Mouse (Mus musculus) adrenal gland, postnatal 14 days (tissue): ENCODE measurements at regions not wholly inside any gene's neighbourhood (a gene's known extent, or its start where the extent isn't known, plus 50 kb on each side); places are given as distances from the start of the nearest gene placed in this dataset.

Experiments
- DNase-seq: peaks from one replicate; pipeline ENCODE4 v3.0.0; 2021; ENCODE audit warnings: mixed read lengths

- DNase-seq, result no peak
Measured at GRCm38 (mm10) chr9:112861136-112861535, 625.4 kb upstream of the Arpp21 start.

DNA sequence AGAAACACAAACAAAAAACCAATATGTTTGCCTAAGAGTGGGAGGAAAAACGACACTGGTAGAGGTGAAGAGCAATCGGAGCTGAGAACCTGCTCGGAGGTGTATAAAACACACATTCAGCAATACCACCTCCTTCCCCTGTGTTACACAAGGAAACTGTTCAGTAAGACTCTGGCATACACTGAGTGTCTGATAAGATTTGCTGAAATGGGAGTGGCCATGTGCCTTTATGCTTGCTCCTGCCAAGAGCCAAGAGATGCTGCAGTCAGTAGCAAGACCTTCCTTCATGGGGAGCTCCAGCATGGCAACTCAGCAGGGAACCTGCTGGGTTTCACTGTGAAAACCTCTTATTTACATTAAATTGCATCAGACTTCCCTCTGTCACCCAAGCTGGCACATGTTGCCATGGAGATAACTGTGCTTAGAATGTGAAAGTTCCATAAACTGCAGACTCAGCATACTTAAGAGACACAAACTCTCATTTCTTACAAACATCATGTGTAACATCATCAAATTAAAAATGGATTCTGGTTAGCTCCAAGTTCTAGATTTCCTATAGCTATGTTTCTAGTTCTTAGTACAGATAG is 624.7 kb upstream of the Arpp21 start:
- DNase-seq, result no peak

DNA sequence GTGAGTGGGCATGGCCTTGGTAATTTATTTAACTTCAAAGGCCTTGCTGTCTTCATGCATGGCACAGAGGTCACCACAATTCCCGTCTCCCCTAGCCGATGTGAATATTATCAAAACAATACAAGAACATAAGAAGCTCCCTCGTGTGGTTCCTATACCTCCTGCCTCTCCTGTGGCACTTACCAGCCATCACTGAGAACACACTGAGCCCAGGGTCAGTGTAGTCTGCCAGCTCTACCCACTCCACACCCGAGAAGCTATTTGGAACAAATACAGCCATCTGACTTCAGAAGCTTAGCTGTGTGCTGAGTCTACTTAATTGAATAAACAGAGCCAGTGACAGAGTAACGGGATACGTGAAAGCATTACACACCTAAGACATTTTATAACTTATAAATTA is 605.7 kb upstream of the Arpp21 start:
- DNase-seq, result no peak

DNA sequence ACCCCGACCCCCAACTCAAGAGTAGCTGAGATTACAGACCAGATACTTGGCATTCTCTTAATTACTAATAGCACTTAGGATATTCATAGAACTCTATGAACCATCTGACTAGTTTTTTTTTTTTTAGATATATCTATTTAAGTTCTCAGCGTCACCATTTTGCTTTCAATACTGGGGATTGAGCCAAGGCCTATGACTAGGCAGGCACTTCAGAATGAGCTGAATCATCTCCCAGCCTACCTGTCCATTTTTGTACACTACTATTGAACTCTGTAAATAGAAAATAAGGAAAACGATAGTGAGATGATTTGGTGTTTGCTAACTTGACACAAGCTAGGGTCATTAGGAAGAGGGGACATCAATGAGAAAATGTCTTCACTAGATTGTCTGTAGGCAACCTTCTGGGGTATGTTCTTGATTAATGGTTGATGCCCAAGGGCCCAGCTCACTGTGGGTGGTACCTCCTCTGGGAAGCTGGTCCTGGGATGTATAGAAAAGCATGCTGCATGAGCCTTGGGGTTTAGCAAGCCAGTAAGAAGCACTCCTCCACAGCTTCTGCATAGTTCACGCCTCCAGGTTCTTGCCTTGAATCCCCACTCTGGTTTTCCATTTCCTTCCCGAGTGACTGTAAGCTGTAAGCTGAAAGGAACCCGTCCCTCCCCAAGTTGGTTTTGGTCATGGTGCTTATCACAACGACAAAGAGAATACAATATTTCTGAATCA is 603.5 kb upstream of the Arpp21 start:
- no peak for DNase-seq

GRCm38 (mm10) chr9:112837563-112837962 is 601.8 kb upstream of the Arpp21 start:
- DNase-seq, result no peak

- no peak for DNase-seq
Measured at GRCm38 (mm10) chr9:112834441-112835245, 598.9 kb upstream of the Arpp21 start.

DNA sequence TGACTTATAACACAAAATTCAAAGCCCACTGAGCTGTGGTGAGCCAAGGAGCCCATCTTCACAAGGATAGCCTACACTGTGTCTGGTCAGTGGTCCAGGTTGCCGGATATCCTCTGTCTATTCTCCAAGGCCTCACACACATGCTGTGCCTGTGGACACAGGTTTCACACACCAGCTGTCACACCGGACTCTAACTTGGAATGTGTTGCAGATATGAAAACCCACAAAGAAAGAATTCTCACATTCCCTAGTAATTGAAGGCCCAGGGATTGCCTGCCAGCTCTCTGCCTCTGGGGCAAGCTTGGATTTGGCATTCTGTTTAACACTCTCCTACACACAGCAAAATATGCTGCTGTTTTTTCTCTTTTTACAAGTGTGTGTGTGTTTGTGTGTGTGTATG is 595.4 kb upstream of the Arpp21 start:
- no peak for DNase-seq

DNA sequence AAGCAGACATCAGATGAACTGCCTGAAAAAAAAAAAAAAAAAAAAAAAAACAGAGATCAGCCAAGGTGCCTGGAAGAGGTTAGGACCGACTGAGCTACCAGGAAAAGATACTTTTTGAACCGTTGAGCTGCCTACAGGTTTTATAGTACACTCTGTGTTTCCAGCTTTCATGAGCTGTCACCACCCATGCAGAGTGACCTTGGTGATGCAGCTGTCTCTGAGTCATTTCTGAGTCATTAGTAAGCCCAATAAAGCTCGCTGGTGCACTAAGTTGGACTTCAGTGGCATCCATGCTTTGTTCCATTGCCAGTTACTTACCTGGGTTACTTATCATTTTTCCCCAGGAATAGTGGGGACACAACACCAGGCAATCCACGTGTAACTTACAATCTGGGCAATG is 592.9 kb upstream of the Arpp21 start:
- DNase-seq, result peak; percentile 58

- no peak for DNase-seq
Measured at GRCm38 (mm10) chr9:112826592-112826991, 590.9 kb upstream of the Arpp21 start.

DNA sequence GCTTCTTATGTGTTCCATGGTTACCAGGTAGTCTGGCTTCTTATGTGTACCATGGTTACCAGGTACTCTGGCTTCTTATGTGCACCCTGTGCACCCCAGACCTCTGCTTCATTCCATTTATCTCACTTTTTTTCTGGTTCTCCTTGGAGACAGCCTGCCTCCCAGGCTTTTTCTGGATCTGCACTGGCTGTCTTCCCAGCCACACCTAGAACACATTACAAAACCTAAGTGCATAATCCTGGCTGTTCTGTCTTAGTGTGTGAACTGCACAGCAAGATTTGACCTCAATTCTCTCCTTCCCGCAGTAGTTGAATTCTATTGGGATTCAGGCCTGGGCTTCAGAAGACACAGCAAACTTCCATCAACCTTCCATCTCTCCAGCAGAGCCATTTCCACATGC is 586.2 kb upstream of the Arpp21 start:
- DNase-seq, result no peak

DNA sequence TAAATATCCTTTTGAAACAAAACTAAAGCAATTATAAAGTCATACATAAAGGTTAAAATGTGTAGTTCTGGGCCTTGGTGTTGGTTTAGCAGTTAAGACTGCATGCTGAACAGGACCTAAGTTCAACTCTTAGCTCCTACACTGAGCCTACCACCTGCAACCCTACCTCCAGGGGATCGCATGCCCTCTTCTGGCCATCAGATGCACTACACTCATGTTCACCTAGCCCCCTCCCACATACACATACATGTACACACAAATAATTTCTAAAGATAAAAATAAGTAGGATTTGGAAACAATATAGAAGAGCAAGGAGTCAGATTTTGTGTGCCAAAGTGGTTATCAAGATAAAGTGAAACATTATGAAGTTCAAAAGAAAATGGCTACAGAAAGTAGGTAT is 576.2 kb upstream of the Arpp21 start:
- DNase-seq, result no peak

- DNase-seq, result no peak
Measured at GRCm38 (mm10) chr9:112799583-112800220, 564.0 kb upstream of the Arpp21 start.

- DNase-seq, result peak; percentile 7
Measured at GRCm38 (mm10) chr9:112793537-112793936, 557.8 kb upstream of the Arpp21 start.

- no peak for DNase-seq
Measured at GRCm38 (mm10) chr9:112771981-112772380, 536.2 kb upstream of the Arpp21 start.

GRCm38 (mm10) chr9:112744616-112745015 is 508.9 kb upstream of the Arpp21 start:
- no peak for DNase-seq

DNA sequence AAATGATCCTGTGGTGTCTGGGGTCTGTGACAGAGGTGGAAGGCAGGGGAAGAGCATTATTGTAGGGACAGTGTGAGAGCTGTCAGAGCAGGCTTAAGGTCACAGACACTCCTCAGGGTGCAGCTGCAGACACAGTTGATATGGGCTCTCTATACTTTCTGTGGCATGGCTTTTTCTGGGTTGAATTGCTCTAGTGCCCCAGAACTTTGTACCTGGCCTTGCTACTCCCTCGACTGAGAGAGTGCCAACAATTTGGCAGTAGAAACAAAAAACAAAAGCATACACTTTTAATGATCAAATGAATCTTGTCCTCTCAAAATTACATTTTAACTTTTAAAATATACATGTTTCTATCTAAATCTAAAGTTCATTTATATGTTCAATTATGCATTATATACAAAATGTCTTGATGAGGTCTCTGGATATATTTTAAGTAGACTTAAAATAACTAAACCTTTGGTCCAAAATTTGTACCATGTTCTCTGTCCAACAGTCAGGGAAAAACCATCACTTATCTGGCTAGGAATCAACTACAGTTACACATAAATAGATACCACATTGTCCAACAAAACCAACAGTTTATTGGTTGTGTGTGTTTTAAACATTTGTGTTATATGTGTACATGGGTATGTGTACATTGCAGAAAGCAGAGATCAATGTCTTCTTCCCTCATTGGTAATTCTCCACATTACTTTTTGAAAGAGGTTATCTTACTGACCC is 508.3 kb upstream of the Arpp21 start:
- DNase-seq, result no peak

- DNase-seq, result no peak
Measured at GRCm38 (mm10) chr9:112735761-112736160, 500.0 kb upstream of the Arpp21 start.

GRCm38 (mm10) chr9:112725523-112725922 is 489.8 kb upstream of the Arpp21 start:
- DNase-seq, result no peak

DNA sequence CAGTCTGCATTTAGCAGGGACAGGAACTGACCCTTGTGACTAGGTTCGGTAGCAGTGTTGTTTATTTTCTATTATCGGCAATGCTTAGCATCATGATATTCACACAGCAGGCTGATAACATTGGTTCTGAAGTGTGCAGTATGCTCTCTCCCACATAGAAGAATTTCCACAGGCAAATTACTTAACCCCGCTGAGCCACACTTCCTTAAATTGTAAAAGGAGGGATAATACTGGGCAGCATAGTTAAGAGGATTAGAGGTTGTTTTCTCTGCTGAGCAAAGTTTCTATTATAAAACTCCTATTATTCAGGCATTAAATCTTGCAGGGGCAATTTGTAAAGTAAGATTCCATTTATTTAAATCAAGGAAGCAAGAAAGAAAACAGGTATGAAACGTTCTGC is 489.4 kb upstream of the Arpp21 start:
- DNase-seq, result no peak

GRCm38 (mm10) chr9:112723346-112723745 is 487.6 kb upstream of the Arpp21 start:
- DNase-seq, result no peak

GRCm38 (mm10) chr9:112722501-112722900 is 486.8 kb upstream of the Arpp21 start:
- DNase-seq, result no peak

- no peak for DNase-seq
Measured at GRCm38 (mm10) chr9:112715197-112715762, 479.5 kb upstream of the Arpp21 start.
